Mouse (Mus musculus) urinary bladder, postnatal 10 days (tissue): ENCODE results near the gene Lcn9.

Source experiments
- DNase-seq: peaks from one replicate; pipeline ENCODE4 v3.0.0; 2022; ENCODE audit warnings: low spot score

The Lcn9 gene

GRCm38 (mm10) chr2:25847226-25847625 lies 24.3 kb downstream of the Lcn9 start, which contains the start of gene Sohlh1:
Gene Sohlh1 (minus strand): TSS chr2:25847248.
- no peak for DNase-seq

GRCm38 (mm10) chr2:25850330-25850729 lies 27.4 kb downstream of the Lcn9 start:
- no peak for DNase-seq

- no peak for DNase-seq
Measured at GRCm38 (mm10) chr2:25852626-25853025, 29.7 kb downstream of the Lcn9 start.

GRCm38 (mm10) chr2:25853998-25854397 lies 31.0 kb downstream of the Lcn9 start:
- no peak for DNase-seq

GRCm38 (mm10) chr2:25859891-25860290 lies 36.9 kb downstream of the Lcn9 start:
- DNase-seq, result no peak

GRCm38 (mm10) chr2:25862038-25862437 lies 39.1 kb downstream of the Lcn9 start:
- no peak for DNase-seq

GRCm38 (mm10) chr2:25862696-25863270 lies 39.8 kb downstream of the Lcn9 start:
- DNase-seq, result no peak

GRCm38 (mm10) chr2:25863337-25864131 lies 40.6 kb downstream of the Lcn9 start, which contains the start of gene Kcnt1:
Gene Kcnt1 (plus strand): TSS chr2:25863734.
- no peak for DNase-seq

GRCm38 (mm10) chr2:25864230-25864629 lies 41.3 kb downstream of the Lcn9 start:
- no peak for DNase-seq

- DNase-seq, result no peak
Measured at GRCm38 (mm10) chr2:25865412-25865811, 42.5 kb downstream of the Lcn9 start.

GRCm38 (mm10) chr2:25866656-25867055 lies 43.7 kb downstream of the Lcn9 start:
- no peak for DNase-seq
